Mouse (Mus musculus) erythroblast, adult 5-6 weeks (primary cell): ENCODE measurements around the gene Kcnab1. TPM values are rescaled to one million over a fixed set of nuclear protein-coding genes. Genes with fewer than 3 reads are reported as not detected.

Source experiments
- ATAC-seq: replicated peaks from 2 replicates; pipeline ENCODE4 v1.8.0; 2016; ENCODE audit warnings: moderate number of reproducible peaks, mild to moderate bottlenecking, moderate TSS enrichment, inconsistent platforms; ENCODE audit not compliant: poor library complexity, low FRiP score, severe bottlenecking
- total RNA-seq, 2 experiments: library from RNA; stranded (forward) in 1 of 2; stranded (reverse) in 1 of 2; fragments of 150-400 nt in 1 of 2; fragments of 200-764, 138-1000 nt in 1 of 2; gene quantifications; 2 replicates each; pipeline versions ENCODE4 v1.2.3 to v1.2.4; 2015 to 2017; ENCODE audit warnings: low replicate concordance in 2 of 2

The Kcnab1 gene
- total RNA-seq, 2 experiments from 2014 or later = not detected

DNA sequence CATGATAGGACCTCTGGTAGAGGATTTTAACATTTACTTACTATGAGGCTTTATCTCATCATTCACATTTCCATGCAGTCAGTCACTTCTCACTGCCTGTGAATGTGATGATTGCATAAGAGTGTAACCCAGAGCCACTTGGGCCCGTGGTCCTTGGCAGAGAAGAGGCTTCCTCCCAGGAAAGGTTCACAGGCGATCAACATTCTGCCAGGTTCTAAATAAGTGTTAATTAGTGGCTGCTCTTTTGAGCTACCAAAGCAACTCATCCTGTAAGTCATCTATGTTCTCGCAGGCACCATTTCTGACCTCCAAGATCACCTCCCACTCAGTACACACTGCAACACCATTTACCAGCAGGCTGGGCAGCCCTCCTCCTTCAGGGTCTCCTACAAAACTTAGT lies 192.3 kb downstream of the Kcnab1 start:
- no peak for ATAC-seq

DNA sequence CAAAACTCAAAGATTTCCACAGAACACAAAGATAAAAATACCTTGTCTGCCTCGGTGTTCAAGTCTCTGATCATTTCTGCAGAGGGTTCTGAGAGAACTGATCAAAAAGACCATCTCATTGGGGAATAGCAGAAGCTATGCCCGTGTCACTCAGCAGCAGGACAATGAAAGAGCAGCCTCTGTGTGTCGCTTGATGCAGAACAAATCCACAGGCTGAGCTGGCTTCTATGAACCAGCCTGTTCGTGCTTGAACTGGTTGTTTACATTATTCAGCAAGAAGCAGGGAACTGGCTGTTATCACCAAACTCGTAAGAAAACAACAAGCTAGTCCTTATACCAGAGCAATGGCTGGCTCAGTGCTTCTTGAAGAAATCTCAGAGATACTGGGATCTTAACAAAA lies 193.4 kb downstream of the Kcnab1 start:
- ATAC-seq = no peak

DNA sequence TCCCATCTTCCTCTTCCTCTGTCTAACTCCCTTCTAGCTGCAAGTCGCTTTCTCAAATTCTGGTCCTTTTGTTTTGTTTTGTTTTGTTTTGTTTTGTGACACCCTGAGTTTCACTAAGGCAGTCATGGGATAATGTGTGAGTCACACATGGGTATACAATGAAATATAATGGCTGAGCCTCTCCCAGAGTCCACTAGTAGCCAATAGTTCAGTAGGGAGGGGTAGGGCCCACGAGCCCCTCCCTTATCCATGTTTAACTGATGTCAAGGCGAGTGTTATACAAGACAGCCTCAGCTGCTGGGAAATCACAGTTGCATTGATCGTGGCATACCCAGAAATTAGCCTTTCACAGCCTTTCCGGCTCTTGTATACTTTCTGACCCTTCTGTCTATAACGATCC lies 206.7 kb downstream of the Kcnab1 start:
- ATAC-seq = no peak

DNA sequence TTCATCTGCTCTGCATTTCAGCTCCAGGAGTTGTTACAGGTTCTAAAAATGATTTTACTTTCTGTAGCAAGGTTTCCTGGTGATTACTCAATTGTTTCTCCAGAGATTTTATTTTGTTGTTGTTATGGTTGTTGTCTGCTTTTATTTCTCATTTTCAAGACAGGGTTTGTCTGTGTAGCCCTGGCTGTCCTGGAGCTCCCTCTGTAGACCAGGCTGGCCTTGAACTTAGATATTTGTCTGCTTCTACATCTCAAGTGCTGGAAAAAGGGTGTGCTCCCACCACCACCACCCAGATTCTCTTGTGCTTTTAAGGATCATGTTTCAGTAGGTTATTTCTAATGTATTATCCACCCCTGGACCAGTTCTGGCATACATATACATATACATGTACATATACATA lies 207.6 kb downstream of the Kcnab1 start:
- ATAC-seq = no peak

DNA sequence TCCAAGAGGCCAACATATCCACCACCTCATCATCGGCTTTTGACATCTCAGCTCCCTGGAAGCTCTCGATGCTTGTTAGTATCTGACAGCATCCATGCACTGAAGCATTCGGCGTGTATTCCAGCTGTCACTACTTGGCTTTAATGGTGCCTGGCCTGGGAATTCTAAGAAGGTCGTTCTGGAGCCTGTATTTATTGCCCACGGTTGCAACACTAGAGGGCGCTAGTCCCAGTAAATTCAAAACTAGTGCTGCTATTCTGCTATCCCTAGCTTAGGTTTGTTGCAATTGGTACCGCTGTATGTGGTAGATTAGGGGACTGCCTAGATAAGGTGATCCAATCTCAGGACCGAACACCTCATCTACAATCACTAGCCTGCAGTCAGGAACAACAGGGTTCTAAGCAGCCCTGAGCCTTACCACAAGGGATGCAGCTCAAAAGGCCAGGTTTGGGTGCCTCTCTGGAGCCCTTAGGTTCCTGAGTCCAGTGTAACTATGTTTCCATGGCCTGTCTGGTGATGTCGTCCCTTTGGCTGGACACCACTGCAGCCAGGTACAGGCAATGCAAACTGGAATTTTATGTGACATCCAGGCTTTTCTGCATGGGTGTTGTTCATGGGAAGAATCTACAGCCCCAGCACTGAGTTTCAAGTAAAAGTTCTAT lies 208.8 kb downstream of the Kcnab1 start:
- ATAC-seq = no peak

DNA sequence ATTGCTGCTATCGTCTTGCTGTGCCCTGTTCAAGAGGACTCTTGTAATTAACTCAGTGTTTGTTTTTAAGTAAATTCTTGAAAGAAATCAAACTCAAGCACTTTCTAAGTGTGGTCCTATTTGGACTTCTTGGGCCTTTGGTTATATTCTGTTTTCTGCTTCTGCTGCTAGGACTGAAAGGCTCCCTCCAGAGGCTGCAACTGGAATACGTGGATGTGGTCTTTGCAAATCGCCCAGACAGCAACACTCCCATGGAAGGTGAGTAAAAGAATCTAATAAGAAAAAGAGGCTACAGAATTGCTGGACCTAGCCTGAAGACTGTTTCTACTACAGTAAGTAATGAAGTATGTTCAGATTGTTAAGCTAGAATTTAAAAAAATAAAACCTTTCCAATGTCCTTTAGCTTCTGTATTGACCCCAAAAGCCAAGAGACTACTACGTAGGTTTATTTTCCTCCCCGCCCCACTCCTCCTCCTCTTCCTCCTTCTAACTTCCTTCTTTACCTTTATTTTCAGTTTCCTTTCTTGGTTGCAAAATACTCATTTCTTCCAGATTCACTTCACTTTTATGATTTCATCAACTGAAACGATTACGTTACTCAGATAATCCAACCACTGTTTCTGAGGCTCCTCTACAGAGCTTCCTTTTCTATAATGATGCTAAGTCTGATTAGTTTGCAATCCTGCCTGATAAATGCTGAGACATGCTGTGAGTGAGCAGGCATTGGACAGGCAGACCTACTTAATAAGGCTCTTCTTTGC lies 210.2 kb downstream of the Kcnab1 start:
- no peak for ATAC-seq

DNA sequence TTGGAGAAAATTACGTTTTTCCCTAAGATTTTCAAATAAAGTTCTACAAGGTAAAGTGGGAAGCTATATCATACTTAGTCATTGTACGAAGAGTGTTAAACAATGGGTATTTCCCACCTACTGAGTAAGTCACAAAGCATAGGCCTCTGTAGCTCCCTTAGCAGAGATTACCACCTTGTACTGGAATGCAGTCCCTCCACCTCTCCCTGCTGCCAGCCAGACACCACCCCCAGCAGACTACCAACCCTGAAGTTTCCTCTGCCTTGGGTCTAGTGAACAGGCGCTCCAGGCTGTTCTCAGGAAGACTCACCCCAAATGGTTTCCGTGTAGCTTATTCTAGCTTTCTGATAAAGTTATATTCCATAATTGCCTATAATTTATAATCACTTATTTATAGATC lies 211.8 kb downstream of the Kcnab1 start:
- ATAC-seq = no peak

DNA sequence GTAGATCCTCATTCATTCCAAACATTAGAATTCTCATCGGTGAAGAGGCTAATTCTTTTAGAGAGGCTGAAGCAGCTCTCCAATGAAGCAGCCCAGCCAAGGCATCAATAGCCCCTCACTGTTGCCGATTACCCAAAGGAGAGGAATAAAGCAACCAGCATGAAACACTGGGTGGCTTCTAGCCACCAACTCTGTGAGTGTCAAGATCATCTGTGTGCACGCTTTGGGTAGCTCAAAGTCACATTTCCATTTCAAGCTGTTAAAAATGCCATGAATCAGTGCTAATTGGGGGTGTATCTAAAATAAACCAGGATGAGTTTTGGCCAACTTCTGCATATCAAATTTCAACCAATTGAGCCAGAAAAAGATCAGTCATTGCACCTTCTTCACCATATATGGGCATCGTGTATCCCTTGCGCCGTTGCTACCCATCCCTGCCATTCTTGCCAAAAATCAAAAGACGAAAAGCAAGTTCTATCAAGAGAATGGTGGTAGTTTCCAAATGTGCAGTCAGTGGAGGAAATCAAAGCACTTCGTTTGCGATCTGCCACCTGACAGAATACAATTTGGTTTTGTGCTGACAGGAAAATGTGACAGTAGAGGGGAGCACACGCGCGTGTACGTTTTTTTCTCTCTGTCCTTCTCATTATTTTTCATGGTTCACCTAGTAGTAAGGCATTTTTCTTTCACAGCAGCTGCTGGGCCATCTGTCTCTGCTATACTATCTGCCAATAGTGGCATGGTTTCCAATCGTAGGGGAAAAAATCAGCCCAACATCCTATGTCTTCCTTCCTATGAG lies 213.0 kb downstream of the Kcnab1 start:
- no peak for ATAC-seq

DNA sequence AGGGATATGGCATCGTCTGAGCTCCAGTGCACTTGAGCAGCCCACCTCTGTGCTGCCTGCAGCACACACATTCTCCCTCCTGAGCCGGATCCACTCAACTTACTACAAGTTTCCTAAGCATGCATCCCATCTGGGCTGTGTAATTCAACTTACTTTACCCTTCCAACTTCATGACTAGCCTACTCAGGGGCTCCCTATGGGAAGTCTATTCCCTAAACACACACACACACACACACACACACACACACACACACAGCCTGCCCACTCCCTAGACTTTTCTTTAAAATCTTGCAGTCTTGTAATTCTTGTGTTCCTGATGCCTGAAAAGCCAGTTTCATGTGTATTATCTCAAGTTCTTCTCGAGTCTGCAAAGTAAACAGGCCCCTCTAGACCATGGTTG lies 216.1 kb downstream of the Kcnab1 start:
- no peak for ATAC-seq

DNA sequence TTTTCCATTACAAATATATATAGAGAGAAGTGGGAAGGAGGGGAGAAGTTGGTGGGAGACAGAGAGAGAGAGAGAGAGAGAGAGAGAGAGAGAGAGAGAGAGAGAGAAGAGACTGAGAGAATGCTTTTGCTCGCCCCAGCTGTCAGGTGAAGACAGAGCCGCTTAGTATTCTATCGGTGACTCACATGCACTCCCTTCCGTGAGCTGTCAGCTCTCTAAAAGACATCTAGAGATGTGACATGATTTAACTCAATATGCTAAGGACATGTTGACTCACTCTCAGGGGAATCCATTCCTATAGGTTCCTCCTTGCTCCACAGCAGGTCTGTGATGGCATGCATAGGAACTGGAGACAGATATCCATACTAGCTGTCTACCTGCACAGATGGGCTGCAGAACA lies 219.6 kb downstream of the Kcnab1 start:
- no peak for ATAC-seq

DNA sequence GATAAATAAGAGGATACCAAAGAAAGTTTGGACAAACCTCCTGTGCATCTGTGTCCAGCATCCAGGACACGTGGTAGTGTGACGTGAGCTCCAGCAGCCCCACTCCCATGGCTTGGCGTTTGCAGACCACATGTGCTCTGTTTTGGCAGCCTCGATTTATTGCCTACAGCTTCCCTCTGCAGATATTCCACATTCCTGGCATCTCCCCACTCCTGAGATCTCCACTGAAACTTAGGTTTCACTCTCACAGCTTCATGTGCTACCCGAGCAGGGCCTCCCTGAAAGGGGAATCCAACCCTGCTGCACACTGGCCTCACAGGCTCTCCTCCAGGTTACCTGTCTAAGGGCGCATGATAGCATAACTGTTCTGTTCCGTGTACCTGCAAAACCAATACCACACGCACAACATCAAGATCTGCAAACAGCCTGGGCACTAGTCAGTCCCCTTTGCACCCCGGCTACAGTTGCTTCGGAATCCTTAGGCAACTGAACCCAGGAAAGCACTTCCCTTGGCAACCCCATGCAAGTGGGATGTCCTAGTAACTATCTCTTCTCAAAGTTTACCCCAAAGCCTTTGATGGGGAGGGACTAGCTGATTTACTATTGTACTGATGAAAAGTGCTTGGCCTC lies 228.8 kb downstream of the Kcnab1 start:
- ATAC-seq = no peak

DNA sequence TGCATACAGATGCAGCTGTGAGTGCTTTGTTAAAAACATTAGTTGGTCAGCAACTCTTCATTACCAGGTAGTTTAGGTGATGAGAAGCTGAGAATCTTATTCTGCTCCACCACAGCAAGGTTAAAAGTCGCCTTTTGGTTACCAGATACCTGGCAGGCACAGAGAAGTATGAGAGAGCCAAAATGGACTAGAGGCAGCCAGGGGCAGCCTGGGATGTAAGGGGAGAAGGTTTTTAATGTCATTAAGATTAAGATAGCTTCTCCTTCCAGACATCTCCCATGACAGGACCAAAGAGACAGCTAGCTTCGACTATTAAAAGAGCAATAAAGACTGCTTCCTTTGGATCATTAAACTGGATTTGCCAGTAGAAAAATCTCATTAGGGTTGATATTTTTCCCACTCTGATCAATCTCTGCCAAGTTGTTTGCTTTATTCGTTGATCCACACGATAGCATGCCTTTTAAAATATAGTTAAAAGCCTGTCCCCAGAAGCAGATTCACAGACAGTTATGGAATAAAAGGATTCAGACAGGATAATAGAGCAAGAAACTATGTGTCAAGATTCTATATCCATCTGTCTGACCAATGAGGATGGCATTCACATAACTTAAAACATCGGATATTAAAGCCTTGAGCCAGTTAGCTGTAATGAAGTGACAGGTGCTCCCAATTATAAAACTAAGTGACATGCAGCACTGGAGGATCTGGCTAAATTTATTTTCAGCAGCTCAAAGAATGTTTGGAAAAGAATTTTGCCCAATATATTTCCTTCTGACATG lies 231.2 kb downstream of the Kcnab1 start:
- ATAC-seq = no peak

DNA sequence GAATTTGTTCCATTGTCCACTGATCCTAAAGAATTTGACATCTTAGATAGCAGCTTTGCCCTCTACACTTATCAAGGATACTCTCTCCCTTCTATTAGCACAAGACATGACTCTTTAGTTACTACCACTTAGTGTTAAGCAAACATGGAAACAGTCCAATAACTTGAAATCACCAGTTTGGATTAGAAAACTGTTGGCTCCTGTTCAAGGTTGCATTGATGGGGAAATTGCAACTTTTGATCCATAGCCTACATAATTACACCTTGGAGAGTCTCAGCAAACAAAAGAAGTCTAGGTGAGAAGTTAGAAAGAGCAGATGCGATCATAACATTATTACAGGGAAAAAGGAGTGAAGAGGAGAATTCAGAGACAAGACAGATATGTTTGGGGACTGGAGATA lies 237.0 kb downstream of the Kcnab1 start:
- ATAC-seq = no peak

DNA sequence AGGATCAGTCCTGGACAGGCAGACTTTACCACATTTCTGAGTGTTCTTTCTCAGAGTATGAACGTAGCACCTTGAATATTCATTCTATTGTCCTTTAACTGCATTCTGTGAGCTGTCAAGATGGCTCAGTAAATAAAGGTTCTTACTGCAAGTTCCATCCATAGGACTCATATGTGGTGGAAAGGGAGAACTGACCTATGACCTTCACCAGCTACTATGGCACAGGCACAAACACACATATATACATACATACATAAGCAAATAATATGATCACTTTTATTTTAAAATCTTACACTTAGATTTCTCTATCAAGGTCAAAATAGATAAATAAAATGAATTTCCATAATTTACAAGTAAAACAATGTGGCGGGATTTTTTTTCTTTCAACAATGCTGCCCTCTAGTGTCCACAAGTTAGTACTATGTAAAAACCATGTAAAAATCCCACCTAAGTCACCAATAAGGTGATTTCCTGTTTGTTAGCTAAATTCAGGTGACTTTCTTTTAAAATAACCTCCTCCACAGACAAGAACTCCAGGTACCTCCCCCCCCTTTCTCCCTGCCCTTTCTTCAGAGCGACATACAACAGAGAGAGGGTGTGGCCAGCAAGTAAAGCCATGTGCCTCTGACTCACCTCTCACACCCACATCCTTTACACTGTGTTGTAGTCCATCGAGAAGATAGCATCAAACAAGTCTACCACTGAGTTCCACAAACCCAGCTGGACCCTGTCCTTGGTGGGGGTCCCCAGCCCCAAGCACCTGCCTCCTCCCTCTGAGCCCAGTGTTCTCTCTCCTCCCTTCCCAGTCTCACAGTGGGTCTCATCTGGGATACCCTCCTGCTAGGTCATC lies 243.3 kb downstream of the Kcnab1 start:
- ATAC-seq = no peak

DNA sequence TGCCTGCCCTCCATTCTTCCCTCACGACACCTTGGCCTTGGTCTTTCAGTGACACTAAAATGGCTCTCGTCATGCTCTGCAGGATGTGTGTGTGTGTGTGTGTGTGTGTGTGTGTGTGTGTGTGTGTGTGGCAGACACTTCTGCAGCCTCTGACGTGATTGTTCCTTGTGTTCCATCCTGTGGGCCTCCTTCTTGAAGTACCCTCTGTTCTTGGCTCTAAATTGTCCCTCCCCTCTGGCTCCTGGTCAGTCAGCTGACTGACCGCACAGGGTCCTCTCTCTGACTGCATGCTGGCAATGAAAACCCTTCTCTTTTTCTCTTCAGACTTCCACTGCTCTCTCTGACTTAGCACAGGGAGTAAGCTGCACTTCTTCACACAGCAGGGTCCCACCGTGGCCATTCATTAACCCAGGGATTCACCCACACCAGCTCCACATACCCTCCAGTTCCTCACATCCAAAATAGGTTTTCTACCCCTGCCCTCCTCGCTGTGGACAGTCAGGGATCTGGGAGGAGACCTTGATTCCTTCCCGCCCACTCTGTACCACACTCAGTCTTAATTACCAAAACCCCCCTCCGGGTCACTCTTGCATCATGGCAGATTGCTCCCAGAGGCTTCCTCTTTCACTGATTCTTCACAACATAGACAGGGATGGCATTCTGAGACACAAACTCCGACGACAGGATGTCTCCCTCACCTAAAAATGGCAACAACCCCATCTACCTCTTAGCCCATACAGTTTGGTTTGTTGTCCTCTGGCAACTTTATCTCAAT lies 244.3 kb downstream of the Kcnab1 start:
- ATAC-seq = no peak

DNA sequence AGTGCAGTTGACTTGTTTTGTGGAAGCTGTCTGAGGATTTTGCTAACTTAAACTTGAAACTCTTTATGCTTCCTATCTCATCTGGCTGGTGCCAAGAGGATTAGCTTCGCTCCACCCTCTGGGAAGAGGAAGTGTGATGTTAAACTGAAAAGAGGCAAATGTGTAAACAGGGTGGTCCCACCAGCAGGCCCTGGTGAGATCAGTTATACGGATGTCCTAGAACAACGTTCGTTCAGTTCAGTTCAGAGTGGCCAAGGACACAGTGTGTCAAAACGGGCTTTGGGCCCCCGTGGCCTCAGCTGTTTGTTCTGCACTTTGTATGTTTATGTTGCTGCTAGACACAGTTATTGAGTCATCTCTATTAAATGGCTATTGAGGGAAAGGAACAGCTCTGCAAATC lies 246.3 kb downstream of the Kcnab1 start:
- ATAC-seq = no peak

DNA sequence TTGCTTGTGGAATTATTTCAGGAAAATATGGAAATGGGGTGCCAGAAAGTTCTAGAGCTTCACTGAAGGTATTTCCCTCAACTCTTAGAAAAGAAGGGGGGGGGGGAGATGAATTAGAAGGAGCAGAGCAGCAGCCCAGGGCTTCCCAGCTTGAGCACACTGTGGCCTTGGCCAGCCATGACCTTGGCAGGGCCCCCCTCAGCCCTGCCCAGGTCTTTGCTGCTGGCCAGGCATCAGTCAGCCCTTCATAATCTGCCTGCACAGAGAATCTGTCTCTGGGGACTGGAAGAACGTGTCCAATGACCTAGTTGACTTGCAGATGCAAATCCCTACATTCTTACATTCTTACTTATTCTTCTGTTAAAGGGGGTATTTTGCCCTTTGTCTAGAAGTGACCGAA lies 249.1 kb downstream of the Kcnab1 start:
- ATAC-seq = no peak

DNA sequence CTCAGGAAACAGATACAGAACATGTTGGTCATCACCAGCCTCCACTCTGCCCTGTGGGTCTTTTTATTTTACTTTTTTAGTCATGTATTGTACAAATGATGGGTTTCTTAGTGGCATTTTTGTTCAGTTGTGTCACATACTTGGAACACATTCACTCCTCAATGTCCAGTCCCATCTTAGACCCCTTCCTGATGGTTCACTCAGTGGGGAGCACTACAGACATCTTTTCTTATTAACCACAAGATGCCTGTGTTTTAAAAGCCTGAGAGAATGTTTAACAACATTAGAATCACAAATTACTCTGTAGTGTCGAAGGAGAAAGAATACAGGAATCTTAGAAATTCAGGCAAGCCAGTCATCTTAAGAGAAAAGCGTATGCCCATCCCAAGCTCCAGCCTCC lies 249.7 kb downstream of the Kcnab1 start:
- ATAC-seq = no peak
